Mouse (Mus musculus) heart, embryonic 10.5 days (tissue): ENCODE data around the gene Jag2. TPM values are rescaled to one million over a fixed set of nuclear protein-coding genes. Genes with fewer than 3 reads are reported as not detected.

Experiments
- DNase-seq: peaks from one replicate; pipeline ENCODE4 v3.0.0-alpha.2; 2017; ENCODE audit warnings: low spot score
- H3K27ac ChIP-seq: fragments of 300-500 bp; sonication (generic); 2 replicates; pipeline ENCODE4 v1.5.1; 2016; ENCODE audit warnings: mild to moderate bottlenecking
- H3K27me3 ChIP-seq: fragments of 300-500 bp; sonication (generic); 2 replicates; pipeline ENCODE4 v1.6.1; 2016; ENCODE audit warnings: mild to moderate bottlenecking; ENCODE audit not compliant: poor library complexity, insufficient read depth, severe bottlenecking
- H3K36me3 ChIP-seq: fragments of 300-500 bp; sonication (generic); 2 replicates; pipeline ENCODE4 v1.6.1; 2016; ENCODE audit warnings: mild to moderate bottlenecking, moderate library complexity
- H3K4me1 ChIP-seq: fragments of 300-500 bp; sonication (generic); 2 replicates; pipeline ENCODE4 v1.6.1; 2016; ENCODE audit warnings: mild to moderate bottlenecking
- H3K4me3 ChIP-seq: fragments of 300-500 bp; sonication (generic); 2 replicates; pipeline ENCODE4 v1.5.1; 2016; ENCODE audit warnings: mild to moderate bottlenecking, moderate library complexity
- H3K9me3 ChIP-seq: fragments of 300-500 bp; sonication (generic); 2 replicates; pipeline ENCODE4 v1.6.1; 2016; ENCODE audit warnings: mild to moderate bottlenecking, moderate library complexity
- WGBS: fragments of 180-500 bp; shearing (Covaris S2); methylation state at CpG from one replicate; pipeline ENCODE4 v1.1.7; 2016; 5-methylcytosine and 5-hydroxymethylcytosine counted together
- polyA plus RNA-seq: library from polyadenylated mRNA; unstranded; fragments of >200 nt; fragmentation: Nextera tagmentation; extraction: Ambion mirVana; gene quantifications from 2 replicates; pipeline ENCODE4 v1.2.1, GENCODE M21; 2016

Jag2 gene
- polyA plus RNA-seq, 1 experiment from 2014 or later, result 3.6 TPM

DNA sequence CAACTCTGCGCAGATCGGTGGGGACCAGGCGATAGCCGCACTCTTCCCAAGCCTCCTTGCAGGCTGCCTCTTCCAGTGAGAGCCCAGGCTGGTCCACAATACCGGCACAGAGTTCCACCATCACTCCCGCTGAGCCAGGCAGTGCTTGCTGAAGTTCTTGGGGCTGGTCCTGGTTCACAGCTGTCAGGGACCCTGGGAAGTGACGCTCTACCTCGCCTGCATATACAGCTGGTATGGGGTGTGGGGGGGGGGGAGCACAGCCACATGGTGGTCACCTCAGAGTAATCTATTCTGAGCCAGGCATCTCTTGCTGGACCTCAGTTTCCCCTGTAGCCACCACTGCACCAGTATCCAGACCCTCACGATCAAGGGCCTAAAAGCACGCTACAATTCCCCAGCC is 8.8 kb upstream of the Jag2 start:
- Histone ChIP-seq H3K4me1 (peaks cover 49% of the 10 kb centered on the region), H3K4me3 (no peak overlapping the region), H3K27ac (peak overlapping the region; percentile 65), H3K27me3 (peaks cover 59% of the 10 kb centered on the region; the same call in 1 of the 2 replicates), H3K36me3 (no peaks in the 10 kb centered on the region), H3K9me3 (no peaks in the 10 kb centered on the region)
- DNase-seq, result no peak
- WGBS, result 60% methylated on average over 10 of the region's 10 CpGs

DNA sequence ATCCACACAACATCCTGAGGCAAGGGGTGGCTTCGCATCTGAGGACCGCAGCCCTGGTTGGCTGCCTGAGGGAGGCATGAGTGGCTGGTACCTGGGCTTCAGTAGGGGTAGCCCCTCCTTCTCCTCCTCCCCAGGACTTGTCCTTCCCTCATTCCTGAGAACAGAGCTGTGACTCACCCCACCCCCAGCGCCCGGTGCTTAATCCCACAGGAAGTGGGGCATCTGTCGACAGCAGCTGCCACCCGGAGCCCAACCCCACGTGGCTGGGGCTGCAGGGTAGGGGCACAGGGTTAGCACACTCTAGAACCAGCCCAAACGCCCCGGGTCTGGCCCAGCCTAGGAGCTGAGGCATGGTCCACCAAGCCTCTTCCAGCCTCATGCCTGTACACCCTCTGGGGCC is 8.3 kb upstream of the Jag2 start:
- Histone ChIP-seq H3K4me1 (peaks cover 53% of the 10 kb centered on the region), H3K4me3 (no peak overlapping the region), H3K9me3 (no peaks in the 10 kb centered on the region), H3K27me3 (peaks cover 60% of the 10 kb centered on the region; the same call in 1 of the 2 replicates), H3K27ac (peak overlapping the region; percentile 65), H3K36me3 (no peaks in the 10 kb centered on the region)
- no peak for DNase-seq
- WGBS, result 41% methylated on average over 9 of the region's 9 CpGs

DNA sequence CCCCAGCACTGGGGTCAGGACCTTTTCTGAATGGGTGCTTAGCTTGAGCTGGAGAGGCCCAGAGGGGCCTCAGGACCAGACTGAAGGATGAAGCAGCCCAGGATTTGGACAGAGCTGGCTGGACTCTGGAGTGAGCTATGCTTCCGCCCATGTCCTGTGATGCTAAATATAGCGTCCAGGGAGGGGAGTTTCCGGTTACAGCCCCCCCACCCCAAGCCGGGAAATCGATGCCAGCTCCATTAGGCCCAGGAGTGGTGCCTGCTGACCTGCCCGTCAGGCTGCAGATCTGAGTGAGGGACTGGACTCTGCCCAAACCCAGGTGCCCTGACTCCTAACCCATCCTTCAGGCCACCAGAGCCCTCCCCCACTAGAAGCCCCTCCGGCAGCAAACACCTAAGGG is 3.1 kb upstream of the Jag2 start:
- DNase-seq, result no peak
- H3K27ac ChIP-seq, result peak overlapping the region; percentile 48
- H3K4me1 ChIP-seq, result peaks cover 49% of the 10 kb centered on the region
- WGBS, result 24% methylated on average over 7 of the region's 7 CpGs
- H3K36me3 ChIP-seq, result no peaks in the 10 kb centered on the region
- H3K27me3 ChIP-seq, result peaks cover 78% of the 10 kb centered on the region
- peak overlapping the region; percentile 13; the same call in 1 of the 2 replicates for H3K4me3 ChIP-seq
- no peaks in the 10 kb centered on the region for H3K9me3 ChIP-seq

DNA sequence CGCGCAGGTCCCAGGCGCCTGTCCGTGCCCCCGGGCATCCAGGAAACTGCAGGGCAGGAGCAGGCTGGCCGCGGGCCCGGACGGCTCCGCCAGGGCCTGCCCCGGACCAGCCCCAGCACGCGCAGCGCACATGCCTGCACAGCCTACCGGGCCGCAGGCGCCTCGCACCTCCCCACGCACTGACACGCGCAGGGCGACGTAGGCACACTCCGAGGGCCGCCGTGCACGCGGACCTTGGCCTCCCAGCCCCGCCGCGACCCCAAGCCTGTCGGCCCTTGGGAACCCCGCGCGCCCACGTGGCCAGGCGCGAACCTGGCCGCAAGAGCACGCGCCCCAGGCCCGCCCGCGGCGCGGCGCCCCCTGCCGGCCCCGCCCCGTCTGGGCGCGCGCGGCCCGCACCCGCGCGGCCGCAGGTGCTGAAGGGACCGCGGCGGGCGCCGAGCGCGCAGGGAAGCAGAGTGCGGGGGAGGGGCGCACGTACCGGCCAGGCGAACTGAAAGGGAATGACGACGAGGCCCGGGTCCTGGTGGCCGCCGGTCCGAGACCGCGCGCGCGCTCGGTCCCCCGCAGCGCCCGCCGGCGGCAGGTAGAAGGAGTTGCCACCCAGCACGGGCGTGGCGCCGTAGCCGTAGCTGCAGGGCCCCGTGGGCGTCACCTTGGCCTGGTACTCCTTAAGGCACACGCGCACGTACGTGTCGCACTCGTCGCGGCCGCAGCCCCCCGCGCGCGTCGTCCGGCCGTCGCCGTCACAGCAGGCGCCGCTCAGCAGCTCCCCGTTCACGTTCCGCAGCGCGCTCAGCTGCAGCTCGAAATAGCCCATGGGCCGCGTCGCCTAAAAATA is 955 bp downstream of the Jag2 start:
- peaks cover 47% of the 10 kb centered on the region for H3K4me1 ChIP-seq
- H3K27me3 ChIP-seq, result peaks cover 96% of the 10 kb centered on the region
- H3K36me3 ChIP-seq, result no peaks in the 10 kb centered on the region
- H3K9me3 ChIP-seq, result no peaks in the 10 kb centered on the region
- H3K27ac ChIP-seq, result peak overlapping the region; percentile 84
- no peak for DNase-seq
- 2% methylated on average over 124 of the region's 124 CpGs for WGBS
- H3K4me3 ChIP-seq, result peak overlapping the region; percentile 67

DNA sequence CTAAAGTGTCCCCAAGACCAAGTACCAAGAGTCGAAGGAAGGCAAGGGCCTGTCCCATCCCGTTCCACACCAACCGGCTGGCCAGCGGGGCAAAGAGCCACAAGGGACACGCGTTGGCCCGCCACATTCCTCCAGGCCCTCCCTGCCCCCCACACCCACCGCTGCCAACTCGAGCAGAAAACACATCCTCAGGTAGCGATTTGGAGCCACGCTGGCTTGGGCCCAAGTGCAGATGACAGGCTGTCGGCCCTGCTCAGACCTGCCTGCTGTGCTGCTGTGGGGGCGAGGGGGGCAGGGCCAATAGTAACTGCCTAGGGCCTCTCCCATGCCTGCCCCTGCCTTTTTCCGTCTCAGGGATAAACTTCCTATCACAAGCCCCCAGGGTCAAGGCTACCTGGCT is 2.3 kb downstream of the Jag2 start:
- peaks cover 95% of the 10 kb centered on the region for H3K27me3 ChIP-seq
- no peak overlapping the region for H3K4me3 ChIP-seq
- no peaks in the 10 kb centered on the region for H3K36me3 ChIP-seq
- peaks cover 48% of the 10 kb centered on the region for H3K4me1 ChIP-seq
- no peaks in the 10 kb centered on the region for H3K9me3 ChIP-seq
- WGBS, result 68% methylated on average over 14 of the region's 14 CpGs
- no peak for DNase-seq
- no peak overlapping the region for H3K27ac ChIP-seq

DNA sequence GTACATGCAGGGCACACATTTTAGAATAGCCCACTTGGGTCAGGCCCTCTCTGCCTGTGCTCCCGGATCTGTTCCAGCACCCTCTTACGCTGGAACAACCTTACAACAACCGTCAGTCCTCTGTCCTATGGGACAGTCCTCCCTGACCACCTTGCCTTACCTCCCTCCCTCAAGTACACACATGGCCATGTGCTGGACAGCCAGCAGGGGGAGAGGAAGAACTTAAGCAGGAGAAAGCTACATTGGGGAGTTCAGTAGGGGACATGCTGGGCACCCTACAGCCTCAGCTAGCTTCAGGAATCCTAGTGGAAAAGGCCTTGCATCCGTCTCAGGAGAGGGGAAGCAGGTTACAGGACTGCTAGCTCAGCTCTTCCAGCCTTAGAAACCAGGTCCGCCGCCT is 3.6 kb downstream of the Jag2 start:
- no peak overlapping the region for H3K4me3 ChIP-seq
- WGBS, result 76% methylated on average over 6 of the region's 6 CpGs

DNA sequence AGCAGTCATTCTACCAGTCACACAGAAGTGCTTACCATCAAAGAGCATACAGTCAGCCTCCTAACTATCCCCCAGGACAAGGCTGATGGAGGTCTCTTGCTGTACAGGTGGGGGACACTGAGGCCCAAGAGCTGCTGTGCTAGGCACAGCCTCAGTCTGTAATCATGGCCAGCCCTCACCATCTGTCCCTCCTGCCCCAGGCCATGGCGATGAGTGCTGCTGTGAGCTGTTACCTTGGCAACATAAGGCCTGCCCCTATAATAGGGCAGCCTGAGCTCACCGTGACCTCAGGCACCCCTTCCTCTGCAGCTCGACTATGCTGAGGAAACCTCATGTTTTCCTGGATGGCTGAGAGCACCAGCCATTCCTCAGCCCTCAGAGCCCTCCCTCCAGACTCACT is 7.0 kb downstream of the Jag2 start:
- Histone ChIP-seq H3K36me3 (no peaks in the 10 kb centered on the region), H3K27ac (no peak overlapping the region), H3K27me3 (peaks cover 88% of the 10 kb centered on the region)

More for the DNA sequence above, 3.6 kb downstream of the Jag2 start:
- no peaks in the 10 kb centered on the region for H3K36me3 ChIP-seq
- H3K9me3 ChIP-seq, result no peaks in the 10 kb centered on the region
- no peak overlapping the region for H3K27ac ChIP-seq
- no peak for DNase-seq
- peaks cover 85% of the 10 kb centered on the region for H3K27me3 ChIP-seq
- H3K4me1 ChIP-seq, result peaks cover 53% of the 10 kb centered on the region

DNA sequence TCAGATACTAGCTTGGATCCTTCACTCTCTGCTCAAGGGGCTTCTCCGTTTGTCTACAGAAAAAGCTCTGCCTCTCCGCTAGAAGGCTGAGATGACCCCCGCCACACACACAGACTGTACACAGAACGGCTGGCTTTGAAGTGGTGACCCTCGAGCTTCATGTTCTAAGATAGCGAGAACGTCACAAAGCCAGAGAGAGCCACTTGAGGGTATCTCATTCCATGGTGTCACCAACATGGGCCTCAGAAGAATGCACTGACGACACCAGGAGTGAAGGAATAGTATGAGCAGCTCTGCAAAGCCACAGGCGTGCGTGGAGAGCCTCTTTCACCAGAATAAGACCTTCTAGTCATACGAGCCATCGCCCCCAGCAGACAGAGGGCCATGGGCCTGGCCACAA is 8.1 kb downstream of the Jag2 start:
- Histone ChIP-seq H3K4me1 (peaks cover 47% of the 10 kb centered on the region), H3K36me3 (no peaks in the 10 kb centered on the region), H3K27ac (peak overlapping the region; percentile 56; the same call in 1 of the 2 replicates), H3K9me3 (no peaks in the 10 kb centered on the region), H3K27me3 (peaks cover 88% of the 10 kb centered on the region), H3K4me3 (peak overlapping the region; percentile 4; the same call in 1 of the 2 replicates)
- WGBS, result 44% methylated on average over 12 of the region's 12 CpGs
- DNase-seq, result peak; percentile 90

More for the DNA sequence above, 7.0 kb downstream of the Jag2 start:
- H3K4me1 ChIP-seq, result peaks cover 41% of the 10 kb centered on the region
- no peak overlapping the region for H3K4me3 ChIP-seq
- DNase-seq, result no peak
- H3K9me3 ChIP-seq, result no peaks in the 10 kb centered on the region
- WGBS, result 34% methylated on average over 3 of the region's 3 CpGs

DNA sequence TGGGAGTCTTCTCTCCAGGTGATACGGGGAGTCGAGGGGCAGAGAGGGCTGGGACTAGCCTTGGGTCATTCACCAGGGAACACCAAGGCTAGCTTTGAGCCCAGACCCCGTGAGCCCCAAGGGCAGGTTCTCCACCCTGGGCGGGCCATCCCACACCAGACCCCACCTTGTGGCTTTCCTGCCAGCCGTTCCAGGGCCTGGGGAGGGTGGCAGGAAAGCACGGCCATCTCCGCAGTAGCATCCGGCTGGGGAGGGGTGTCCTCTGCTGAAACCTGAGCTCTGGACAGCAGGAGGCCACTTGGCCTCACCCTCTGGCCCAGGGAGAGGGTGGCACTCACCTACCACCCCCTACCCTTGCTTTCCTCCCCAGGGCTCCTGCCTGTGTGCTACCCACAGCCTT is 11.7 kb downstream of the Jag2 start:
- Histone ChIP-seq H3K4me1 (peaks cover 59% of the 10 kb centered on the region), H3K9me3 (0 out of 2 replicates have a peak, but pooled peaks cover 2% of the 10 kb centered on the region), H3K4me3 (no peak overlapping the region), H3K27ac (no peak overlapping the region), H3K27me3 (peaks cover 88% of the 10 kb centered on the region), H3K36me3 (peaks cover 27% of the 10 kb centered on the region)
- no peak for DNase-seq
- WGBS, result 45% methylated on average over 8 of the region's 8 CpGs

DNA sequence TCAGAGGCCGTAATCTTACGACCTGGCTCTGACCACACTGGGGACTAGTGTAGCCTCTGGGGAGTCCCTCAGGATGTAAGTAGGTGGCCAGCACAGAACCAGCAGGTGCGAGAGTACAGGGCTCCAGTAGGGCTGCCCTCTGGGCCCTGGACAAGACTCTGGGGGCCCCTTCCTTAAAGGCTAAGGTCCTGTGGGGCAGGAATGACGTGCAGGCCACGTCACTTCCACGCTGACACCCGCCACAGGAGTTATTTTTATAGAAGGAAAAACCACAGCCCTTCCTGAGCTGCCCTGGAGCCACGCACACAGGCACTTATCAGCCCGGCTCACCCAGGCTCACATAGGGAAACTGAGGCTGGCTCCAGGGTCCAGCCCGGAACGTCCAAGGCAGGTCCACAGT is 12.1 kb downstream of the Jag2 start:
- H3K36me3 ChIP-seq, result peaks cover 31% of the 10 kb centered on the region
- no peak for DNase-seq
- H3K4me3 ChIP-seq, result no peak overlapping the region
- H3K9me3 ChIP-seq, result 0 out of 2 replicates have a peak, but pooled peaks cover 2% of the 10 kb centered on the region
- WGBS, result 68% methylated on average over 11 of the region's 11 CpGs
- H3K27ac ChIP-seq, result peak overlapping the region; percentile 49; the same call in 1 of the 2 replicates
- H3K4me1 ChIP-seq, result peaks cover 55% of the 10 kb centered on the region
- H3K27me3 ChIP-seq, result peaks cover 88% of the 10 kb centered on the region

DNA sequence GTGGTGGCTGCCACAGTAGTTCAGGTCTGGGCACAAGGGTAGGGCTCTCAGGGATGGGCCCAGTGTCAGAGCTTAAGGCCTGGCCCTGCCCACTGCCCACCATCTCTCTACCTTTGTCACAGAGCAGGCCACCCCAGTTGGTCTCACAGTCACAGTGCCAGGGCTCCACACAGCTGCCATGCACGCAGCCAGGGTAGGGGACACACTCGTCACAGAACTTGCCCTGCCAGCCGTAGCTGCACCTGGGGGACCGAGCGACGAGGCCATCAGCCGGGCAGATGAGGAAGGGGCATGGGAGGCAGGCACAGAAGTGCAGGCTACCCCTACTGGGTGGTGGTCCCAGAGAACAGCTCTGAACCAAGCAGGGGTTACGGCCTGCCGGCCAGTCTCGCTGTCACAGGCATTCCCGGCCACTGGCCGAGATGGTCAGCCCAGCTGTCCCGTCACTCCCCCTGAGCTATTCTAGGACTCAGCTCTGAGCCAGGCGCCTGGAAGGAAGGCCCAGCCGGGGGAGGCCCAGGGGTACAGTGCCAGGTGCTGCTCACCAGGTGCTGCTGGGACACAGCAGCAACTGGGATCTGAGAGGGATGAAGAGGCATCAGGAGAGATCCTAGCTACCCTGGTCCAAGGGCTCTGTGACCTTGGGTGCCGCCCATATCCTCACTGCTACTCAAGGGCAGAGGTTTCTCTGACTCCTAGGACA is 12.7 kb downstream of the Jag2 start:
- peaks cover 94% of the 10 kb centered on the region for H3K27me3 ChIP-seq
- 0 out of 2 replicates have a peak, but pooled peaks cover 2% of the 10 kb centered on the region for H3K9me3 ChIP-seq
- no peak overlapping the region for H3K4me3 ChIP-seq
- H3K4me1 ChIP-seq, result peaks cover 48% of the 10 kb centered on the region
- H3K36me3 ChIP-seq, result peaks cover 38% of the 10 kb centered on the region
- peak overlapping the region; percentile 49 for H3K27ac ChIP-seq
- 67% methylated on average over 16 of the region's 16 CpGs for WGBS
- DNase-seq, result no peak

DNA sequence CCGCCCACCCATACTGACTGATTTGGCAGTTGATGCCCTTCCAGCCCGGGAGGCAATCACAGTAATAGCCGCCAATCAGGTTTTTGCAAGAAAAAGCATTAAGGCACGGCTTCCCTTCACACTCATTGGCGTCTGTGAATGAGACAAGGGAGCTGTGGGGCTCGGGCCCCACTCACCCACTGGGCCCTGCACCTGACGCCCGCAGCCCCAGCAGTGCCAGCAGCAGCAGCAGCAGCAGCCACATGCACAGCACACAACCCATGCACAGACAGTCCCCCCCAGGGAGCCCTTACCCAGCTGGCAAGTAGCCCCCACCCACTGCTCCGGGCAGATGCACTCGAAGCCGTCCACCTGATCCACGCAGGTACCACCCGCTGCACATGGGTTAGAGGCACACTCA is 14.0 kb downstream of the Jag2 start:
- DNase-seq, result no peak
- peaks cover 36% of the 10 kb centered on the region for H3K4me1 ChIP-seq
- no peak overlapping the region for H3K27ac ChIP-seq
- peaks cover 49% of the 10 kb centered on the region for H3K36me3 ChIP-seq
- WGBS, result 88% methylated on average over 13 of the region's 13 CpGs
- H3K4me3 ChIP-seq, result no peak overlapping the region
- peaks cover 100% of the 10 kb centered on the region for H3K27me3 ChIP-seq
- 0 out of 2 replicates have a peak, but pooled peaks cover 2% of the 10 kb centered on the region for H3K9me3 ChIP-seq

DNA sequence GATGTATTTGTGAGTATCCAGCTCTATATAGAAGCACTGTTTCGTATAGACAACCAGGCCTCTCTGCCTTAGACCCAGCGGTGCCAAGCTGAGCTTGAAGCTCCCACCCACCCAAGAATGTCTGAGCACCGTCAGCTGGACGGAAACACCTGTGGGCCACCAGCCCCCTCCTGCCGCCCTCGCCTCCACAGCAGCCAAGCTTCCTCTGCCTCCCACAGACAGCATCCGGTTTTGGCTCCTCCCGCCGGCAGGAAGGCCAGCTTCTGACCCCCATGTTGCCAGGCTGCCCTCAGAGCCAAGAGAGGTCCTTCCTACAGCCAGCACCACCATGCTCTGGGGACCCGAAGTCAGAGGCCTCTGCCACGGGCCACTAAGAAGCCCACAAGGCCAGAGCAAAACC is 15.0 kb downstream of the Jag2 start:
- peaks cover 100% of the 10 kb centered on the region for H3K27me3 ChIP-seq
- WGBS, result 81% methylated on average over 11 of the region's 11 CpGs

More for the DNA sequence above, 15.0 kb downstream of the Jag2 start:
- no peak overlapping the region for H3K4me3 ChIP-seq
- 0 out of 2 replicates have a peak, but pooled peaks cover 2% of the 10 kb centered on the region for H3K9me3 ChIP-seq
- H3K27ac ChIP-seq, result no peak overlapping the region; the same call in 1 of the 2 replicates
- DNase-seq, result no peak
- peaks cover 42% of the 10 kb centered on the region for H3K4me1 ChIP-seq
- peaks cover 59% of the 10 kb centered on the region for H3K36me3 ChIP-seq
